Mouse (Mus musculus) stomach, embryonic 15.5 days (tissue): Measurements from ENCODE around the gene Barx2. TPM values are rescaled to one million over a fixed set of nuclear protein-coding genes. Genes with fewer than 3 reads are reported as not detected.
A peak's percentile ranks its signal among the peaks of the same experiment; 100 is the strongest.

Source experiments
- ATAC-seq: fragments of 200-750 bp; cut with Nextera tagmentation; 2 replicates; pipeline ENCODE4 v1.8.0; 2017; ENCODE audit warnings: low read depth, moderate number of reproducible peaks, moderate TSS enrichment; ENCODE audit not compliant: insufficient read depth, low FRiP score
- H3K27ac ChIP-seq: fragments of 300-500 bp; sonication (generic); 2 replicates; pipeline ENCODE4 v1.5.1; 2015; ENCODE audit warnings: mild to moderate bottlenecking, inconsistent platforms
- H3K27me3 ChIP-seq: fragments of 300-500 bp; sonication (generic); replicated peaks from 2 replicates; pipeline ENCODE4 v1.6.1; 2015; ENCODE audit warnings: inconsistent platforms
- H3K36me3 ChIP-seq: fragments of 300-500 bp; sonication (generic); 2 replicates; pipeline ENCODE4 v1.6.1; 2015; ENCODE audit warnings: inconsistent platforms
- H3K4me1 ChIP-seq: fragments of 300-500 bp; sonication (generic); 2 replicates; pipeline ENCODE4 v1.6.1; 2015; ENCODE audit warnings: inconsistent platforms
- H3K4me2 ChIP-seq: fragments of 300-500 bp; sonication (generic); 2 replicates; pipeline ENCODE4 v1.6.1; 2015; ENCODE audit warnings: mild to moderate bottlenecking, inconsistent platforms
- H3K4me3 ChIP-seq: fragments of 300-500 bp; sonication (generic); replicated peaks from 2 replicates; pipeline ENCODE4 v1.5.1; 2015; ENCODE audit warnings: inconsistent platforms
- H3K9ac ChIP-seq: fragments of 300-500 bp; sonication (generic); 2 replicates; pipeline ENCODE4 v1.6.1; 2015; ENCODE audit warnings: inconsistent platforms
- H3K9me3 ChIP-seq: fragments of 300-500 bp; sonication (generic); 2 replicates; pipeline ENCODE4 v1.6.1; 2016; ENCODE audit warnings: inconsistent platforms
- WGBS: fragments of 180-500 bp; shearing (Covaris S2); methylation state at CpG from one replicate; pipeline ENCODE4 v1.1.7; 2015; 5-methylcytosine and 5-hydroxymethylcytosine counted together
- polyA plus RNA-seq: library from polyadenylated mRNA; unstranded; fragments of >200 nt; fragmentation: Nextera tagmentation; extraction: Ambion mirVana; gene quantifications from 2 replicates; pipeline ENCODE4 v1.2.1, GENCODE M21; 2015

The Barx2 gene
- polyA plus RNA-seq, 1 experiment from 2014 or later: 0.69 TPM

DNA sequence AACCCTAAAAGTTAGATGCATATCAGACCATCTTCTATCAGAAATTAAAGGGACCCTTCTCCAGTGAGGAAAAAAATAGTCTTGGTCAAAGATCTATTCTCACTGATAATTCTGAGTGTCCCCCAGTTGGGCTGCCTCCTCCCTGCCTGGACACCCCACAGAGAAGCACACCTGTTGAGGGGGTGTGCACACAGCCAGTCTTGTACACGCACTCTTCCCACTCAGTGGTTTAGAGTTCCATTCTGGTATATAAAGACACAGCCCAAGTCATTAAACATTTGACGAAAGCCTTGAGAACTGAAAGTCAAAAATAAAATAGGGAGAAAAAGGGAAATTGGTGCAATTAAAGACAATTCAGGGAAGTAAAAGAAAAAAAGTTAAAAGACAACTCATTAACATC lies 30.9 kb downstream of the Barx2 start:
- 84% methylated on average over 2 of the region's 2 CpGs for WGBS
- Histone ChIP-seq H3K27ac (no peak overlapping the region), H3K4me3 (no peak overlapping the region)

DNA sequence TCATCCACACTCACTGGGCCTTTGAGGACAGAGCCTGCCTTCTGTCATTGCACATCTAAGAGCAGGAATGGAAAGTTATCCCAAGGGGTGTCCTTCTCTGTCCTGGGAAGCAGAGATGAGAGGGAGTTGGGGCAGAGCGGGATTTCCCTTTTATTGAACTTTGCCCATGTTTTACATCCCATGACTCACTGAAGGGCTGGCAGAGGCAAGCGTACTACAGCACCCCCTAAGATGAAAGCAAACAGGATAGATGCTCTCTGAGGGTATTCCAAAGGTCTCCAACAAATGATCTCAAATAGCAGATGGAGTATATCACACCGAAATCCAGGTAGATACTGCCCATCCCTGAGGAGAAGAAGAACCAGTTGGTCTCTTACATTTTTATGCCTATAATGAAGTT lies 37.7 kb downstream of the Barx2 start:
- WGBS: 78% methylated on average over 3 of the region's 3 CpGs
- ATAC-seq: no peak
- Histone ChIP-seq H3K36me3 (no peaks in the 10 kb centered on the region), H3K27me3 (no peaks in the 10 kb centered on the region), H3K4me3 (no peak overlapping the region), H3K4me2 (no peak overlapping the region), H3K4me1 (no peaks in the 10 kb centered on the region), H3K9ac (no peak overlapping the region), H3K9me3 (no peaks in the 10 kb centered on the region), H3K27ac (no peak overlapping the region)

More for the DNA sequence above, 30.9 kb downstream of the Barx2 start:
- Histone ChIP-seq H3K4me2 (no peak overlapping the region), H3K9me3 (no peaks in the 10 kb centered on the region), H3K27me3 (no peaks in the 10 kb centered on the region), H3K4me1 (no peaks in the 10 kb centered on the region), H3K36me3 (no peaks in the 10 kb centered on the region), H3K9ac (no peak overlapping the region)
- no peak for ATAC-seq

DNA sequence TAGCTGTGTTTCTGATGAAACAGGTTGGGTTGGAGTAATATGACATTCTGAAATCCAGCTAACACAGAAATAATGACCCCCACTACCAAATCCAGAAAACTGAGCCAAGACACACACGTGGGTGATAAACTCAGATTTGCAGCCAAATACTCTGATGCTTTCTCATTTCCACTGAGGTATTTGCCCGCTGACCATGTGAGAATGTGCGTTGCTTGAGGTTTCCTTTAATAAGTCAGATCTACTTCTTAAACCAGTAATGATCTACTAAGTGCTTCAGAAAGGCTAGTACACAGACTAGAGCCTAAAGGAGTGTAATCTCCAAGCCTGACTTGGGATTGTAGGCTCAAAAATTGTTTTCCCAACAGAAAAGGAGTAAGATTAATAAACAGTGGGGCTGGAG lies 39.0 kb downstream of the Barx2 start:
- no peak for ATAC-seq
- no peaks in the 10 kb centered on the region for H3K27me3 ChIP-seq
- H3K27ac ChIP-seq: no peak overlapping the region
- no peak overlapping the region for H3K9ac ChIP-seq
- 83% methylated on average over 3 of the region's 3 CpGs for WGBS
- H3K4me3 ChIP-seq: no peak overlapping the region
- no peaks in the 10 kb centered on the region for H3K36me3 ChIP-seq
- no peaks in the 10 kb centered on the region for H3K4me1 ChIP-seq
- H3K4me2 ChIP-seq: no peak overlapping the region
- no peaks in the 10 kb centered on the region for H3K9me3 ChIP-seq

DNA sequence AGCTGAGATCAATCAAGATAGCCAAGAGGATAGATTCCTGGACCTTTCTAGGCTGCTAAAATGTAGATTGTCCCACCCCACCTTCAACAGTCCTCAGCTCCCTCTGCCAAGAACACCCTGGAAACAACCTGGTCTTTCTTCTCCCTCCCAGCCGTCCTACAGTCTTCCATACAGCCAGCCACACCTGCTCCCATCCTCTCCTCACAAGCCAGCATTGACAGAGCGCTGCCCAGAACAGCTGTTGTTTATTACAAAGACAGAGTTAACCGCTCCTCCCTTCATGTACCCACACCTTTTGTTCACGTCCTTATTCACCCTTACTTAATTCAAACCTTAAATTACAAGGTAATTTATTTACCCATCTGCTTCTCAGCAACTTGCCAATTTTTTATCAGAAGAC lies 41.9 kb downstream of the Barx2 start:
- no peak overlapping the region for H3K9ac ChIP-seq
- 47% methylated on average over 4 of the region's 4 CpGs for WGBS
- ATAC-seq: no peak
- no peaks in the 10 kb centered on the region for H3K36me3 ChIP-seq
- H3K4me2 ChIP-seq: no peak overlapping the region
- no peaks in the 10 kb centered on the region for H3K4me1 ChIP-seq
- H3K9me3 ChIP-seq: no peaks in the 10 kb centered on the region
- no peak overlapping the region for H3K27ac ChIP-seq
- no peaks in the 10 kb centered on the region for H3K27me3 ChIP-seq
- no peak overlapping the region for H3K4me3 ChIP-seq

DNA sequence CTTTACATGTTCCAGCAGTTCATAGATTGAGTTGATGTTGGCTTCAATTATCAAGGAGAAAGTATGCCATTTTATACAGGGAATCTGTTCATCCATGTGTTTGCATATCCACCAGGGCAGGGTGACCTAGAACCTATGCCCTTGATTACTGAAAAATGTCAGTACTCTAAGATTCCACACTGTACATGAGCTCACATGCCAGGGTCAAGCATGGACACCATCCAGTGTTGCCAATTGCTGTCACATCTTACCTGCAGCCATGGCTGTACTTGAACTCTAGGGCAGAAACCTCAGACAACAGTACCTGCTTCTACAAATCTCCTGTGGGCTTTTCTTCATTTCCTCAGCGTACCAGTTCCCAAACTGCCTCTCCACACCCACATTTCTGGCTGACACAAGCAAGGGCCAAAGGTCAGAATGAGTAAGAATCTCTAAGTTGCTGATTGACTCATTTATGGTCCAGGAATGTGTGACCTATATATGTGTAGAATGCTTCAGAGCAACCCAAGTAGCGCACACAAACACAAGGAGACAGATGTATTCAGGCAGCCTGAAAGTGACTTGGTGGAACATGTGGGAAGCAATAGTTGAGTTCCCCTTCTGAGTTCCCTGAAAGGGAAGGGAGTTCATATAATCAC lies 44.3 kb downstream of the Barx2 start:
- H3K4me1 ChIP-seq: no peaks in the 10 kb centered on the region
- H3K27me3 ChIP-seq: no peaks in the 10 kb centered on the region
- H3K36me3 ChIP-seq: no peaks in the 10 kb centered on the region
- H3K9me3 ChIP-seq: no peaks in the 10 kb centered on the region
- no peak; the same call in 1 of the 2 replicates for ATAC-seq
- no peak overlapping the region for H3K27ac ChIP-seq
- no peak overlapping the region for H3K4me2 ChIP-seq
- H3K9ac ChIP-seq: no peak overlapping the region
- 72% methylated on average over 2 of the region's 2 CpGs for WGBS
- H3K4me3 ChIP-seq: no peak overlapping the region

DNA sequence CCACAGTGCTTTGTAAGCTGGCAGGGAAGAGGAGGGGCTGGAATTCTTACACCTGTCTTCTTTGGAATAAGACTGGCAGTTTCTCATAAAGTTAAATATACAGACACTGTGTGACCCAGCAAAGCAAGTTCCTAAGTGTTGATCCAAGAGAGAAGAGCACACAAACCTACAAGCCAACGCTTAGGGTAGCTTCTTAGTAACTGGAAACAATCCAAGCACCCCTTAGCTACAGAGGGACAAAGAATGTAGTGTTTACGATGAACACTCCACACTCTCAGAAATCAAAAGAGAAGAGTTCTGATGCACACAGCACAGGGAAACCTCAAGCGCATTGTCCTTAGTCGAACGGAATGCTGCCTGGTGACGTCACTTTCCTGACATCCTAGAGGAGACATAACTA lies 49.4 kb downstream of the Barx2 start:
- Histone ChIP-seq H3K9ac (no peak overlapping the region), H3K27me3 (no peaks in the 10 kb centered on the region), H3K4me2 (no peak overlapping the region), H3K36me3 (no peaks in the 10 kb centered on the region), H3K9me3 (no peaks in the 10 kb centered on the region), H3K27ac (no peak overlapping the region), H3K4me3 (no peak overlapping the region), H3K4me1 (no peaks in the 10 kb centered on the region)
- 62% methylated on average over 6 of the region's 6 CpGs for WGBS
- ATAC-seq: no peak

DNA sequence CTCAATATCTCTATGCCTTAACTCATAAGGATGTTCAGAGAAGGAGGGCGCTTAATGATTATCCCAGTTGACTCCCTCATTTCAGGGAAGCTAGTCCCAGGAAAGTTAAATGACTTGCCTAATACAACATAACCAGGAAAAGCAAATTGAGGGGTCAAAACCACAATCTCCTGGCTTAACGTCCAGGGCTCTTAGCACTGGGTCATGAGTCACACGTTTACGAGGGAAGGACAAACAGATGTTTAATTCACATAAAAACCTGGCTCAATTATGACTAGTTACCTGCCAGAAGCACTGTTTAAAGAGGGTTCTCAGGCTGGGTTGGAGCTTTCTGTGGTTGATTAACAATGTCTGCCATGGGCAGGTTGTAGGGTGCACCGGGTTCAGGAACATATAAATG lies 53.8 kb downstream of the Barx2 start:
- no peak overlapping the region for H3K27ac ChIP-seq
- H3K4me3 ChIP-seq: no peak overlapping the region
- no peak overlapping the region for H3K9ac ChIP-seq
- no peak for ATAC-seq
- H3K27me3 ChIP-seq: 0 out of 2 replicates have a peak, but pooled peaks cover 6% of the 10 kb centered on the region
- H3K9me3 ChIP-seq: no peaks in the 10 kb centered on the region
- H3K4me1 ChIP-seq: no peaks in the 10 kb centered on the region
- no peak overlapping the region for H3K4me2 ChIP-seq
- 62% methylated on average over 5 of the region's 5 CpGs for WGBS
- no peaks in the 10 kb centered on the region for H3K36me3 ChIP-seq

DNA sequence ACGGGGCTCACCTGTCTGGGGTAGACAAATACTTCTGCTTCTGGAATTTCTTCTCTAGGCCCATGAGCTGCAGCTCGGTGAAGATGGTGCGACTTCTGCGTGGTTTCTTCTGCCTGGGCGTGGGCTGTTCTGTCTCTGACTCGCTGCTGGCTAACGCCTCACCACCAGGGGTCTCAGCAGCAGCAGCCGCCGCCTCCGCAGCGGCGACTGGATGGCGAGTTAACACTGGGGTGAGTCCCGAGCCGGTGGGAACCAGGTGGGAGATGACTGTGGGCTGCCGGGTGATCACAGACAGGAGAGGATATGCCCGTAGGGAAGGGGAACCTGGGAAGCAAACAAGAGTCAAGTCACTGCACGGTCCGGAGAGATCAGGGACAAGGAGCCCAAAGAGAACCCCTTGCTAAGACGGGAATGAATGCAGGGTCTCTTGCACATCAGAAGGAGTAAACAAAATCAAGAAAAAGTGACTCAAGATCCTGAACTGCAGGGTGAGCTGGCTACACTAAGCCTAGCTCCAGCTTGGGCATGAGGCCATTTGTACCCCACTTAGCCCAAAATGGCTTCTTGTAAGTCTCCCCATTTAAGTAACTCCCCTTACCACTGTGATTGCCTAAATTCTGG lies 54.4 kb downstream of the Barx2 start:
- Histone ChIP-seq H3K4me1 (no peaks in the 10 kb centered on the region), H3K27ac (no peak overlapping the region), H3K4me2 (peak overlapping the region; percentile 47), H3K36me3 (no peaks in the 10 kb centered on the region), H3K4me3 (no peak overlapping the region), H3K9ac (no peak overlapping the region), H3K27me3 (0 out of 2 replicates have a peak, but pooled peaks cover 6% of the 10 kb centered on the region), H3K9me3 (no peaks in the 10 kb centered on the region)
- no peak for ATAC-seq
- 7% methylated on average over 20 of the region's 20 CpGs for WGBS

DNA sequence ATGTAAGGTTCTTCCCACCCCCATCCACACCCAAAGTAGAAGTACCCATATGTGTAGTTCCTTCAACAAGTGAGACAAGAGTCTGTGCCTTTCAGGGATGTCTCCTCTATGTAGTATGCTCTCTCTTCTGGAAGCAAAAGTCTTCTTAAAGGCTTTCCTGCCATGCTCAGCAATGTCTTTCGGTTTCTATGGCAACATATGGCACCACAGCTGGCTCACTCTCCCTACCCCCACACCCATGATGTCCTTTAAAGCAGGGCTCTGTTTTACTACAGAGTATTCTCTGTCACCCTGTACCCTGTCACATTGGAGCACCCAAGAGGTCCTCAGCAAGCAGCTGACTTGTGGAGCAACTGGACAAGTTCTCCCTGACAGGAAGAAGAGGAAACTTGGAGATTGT lies 55.8 kb downstream of the Barx2 start:
- no peak for ATAC-seq
- 79% methylated on average over 1 of the region's 1 CpGs for WGBS
- H3K4me3 ChIP-seq: no peak overlapping the region

DNA sequence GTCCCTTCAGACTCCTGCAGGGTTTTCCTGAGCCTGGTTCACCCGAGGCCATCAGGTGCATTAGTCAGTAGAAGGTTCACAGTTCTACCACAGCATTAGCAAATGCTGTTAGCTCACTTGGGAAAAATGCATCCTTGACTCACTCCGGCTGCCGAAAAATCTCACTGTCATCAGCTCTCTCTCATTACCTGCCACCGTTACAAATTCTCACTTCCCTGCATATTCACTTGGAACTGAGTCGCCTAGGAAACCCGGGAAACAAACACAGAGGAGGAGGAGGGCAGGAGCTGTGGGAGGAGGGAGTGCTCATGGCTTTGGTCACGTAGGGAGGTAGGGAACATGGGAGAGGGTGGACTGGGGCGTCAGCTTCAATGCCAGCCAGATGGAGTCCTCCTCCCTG lies 56.8 kb downstream of the Barx2 start:
- H3K4me2 ChIP-seq: no peak overlapping the region
- H3K27me3 ChIP-seq: 0 out of 2 replicates have a peak, but pooled peaks cover 6% of the 10 kb centered on the region
- H3K9me3 ChIP-seq: no peaks in the 10 kb centered on the region
- no peak overlapping the region for H3K9ac ChIP-seq
- H3K36me3 ChIP-seq: no peaks in the 10 kb centered on the region
- no peaks in the 10 kb centered on the region for H3K4me1 ChIP-seq
- no peak overlapping the region for H3K4me3 ChIP-seq
- ATAC-seq: no peak
- 33% methylated on average over 8 of the region's 8 CpGs for WGBS
- H3K27ac ChIP-seq: no peak overlapping the region

More for the DNA sequence above, 55.8 kb downstream of the Barx2 start:
- Histone ChIP-seq H3K4me1 (no peaks in the 10 kb centered on the region), H3K27me3 (0 out of 2 replicates have a peak, but pooled peaks cover 6% of the 10 kb centered on the region), H3K9me3 (no peaks in the 10 kb centered on the region), H3K4me2 (no peak overlapping the region), H3K36me3 (no peaks in the 10 kb centered on the region), H3K9ac (no peak overlapping the region), H3K27ac (no peak overlapping the region)

DNA sequence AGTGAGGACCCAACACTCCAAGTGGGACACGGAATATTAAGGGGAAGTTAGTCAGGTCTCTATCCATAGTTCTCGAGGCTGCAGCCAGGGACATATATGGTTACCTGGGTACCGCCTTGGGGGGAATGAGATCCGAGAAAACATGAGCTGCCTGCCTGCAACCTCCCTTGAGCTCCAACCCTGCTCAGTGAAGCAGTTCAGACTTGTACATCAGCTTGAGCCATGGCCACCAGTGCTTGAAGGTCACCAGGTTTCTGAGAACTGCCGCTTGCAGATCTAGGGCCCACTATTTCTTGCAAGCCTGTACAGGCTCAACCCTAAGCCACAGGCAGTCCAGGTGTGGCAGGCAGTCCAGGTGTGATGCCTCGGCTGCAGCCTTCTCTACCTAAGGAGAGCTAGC lies 57.6 kb downstream of the Barx2 start:
- H3K9ac ChIP-seq: no peak overlapping the region
- H3K27me3 ChIP-seq: 0 out of 2 replicates have a peak, but pooled peaks cover 6% of the 10 kb centered on the region
- no peaks in the 10 kb centered on the region for H3K36me3 ChIP-seq
- WGBS: 84% methylated on average over 6 of the region's 6 CpGs
- no peak overlapping the region for H3K4me2 ChIP-seq
- no peak for ATAC-seq
- no peak overlapping the region for H3K4me3 ChIP-seq
- no peaks in the 10 kb centered on the region for H3K4me1 ChIP-seq
- H3K27ac ChIP-seq: no peak overlapping the region
- no peaks in the 10 kb centered on the region for H3K9me3 ChIP-seq

DNA sequence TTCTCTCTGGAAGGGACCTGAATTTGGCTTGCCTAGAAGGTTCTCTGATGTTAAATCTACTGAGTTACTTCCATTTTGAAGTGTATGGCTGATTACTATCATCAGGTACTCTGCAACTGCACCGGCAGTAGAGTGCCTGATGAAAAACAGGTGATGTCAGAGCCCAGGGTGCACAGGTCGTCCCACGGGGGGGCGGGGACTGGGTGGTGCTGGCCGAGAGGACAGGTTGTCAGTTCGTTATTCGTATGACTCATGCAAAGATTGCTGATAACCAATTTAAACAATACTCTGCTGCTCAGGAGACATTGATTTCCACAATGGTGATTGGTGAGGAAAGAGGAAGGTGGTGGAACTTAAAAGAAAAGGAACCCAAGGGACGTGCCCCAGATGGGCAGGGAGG lies 61.6 kb downstream of the Barx2 start:
- WGBS: 48% methylated on average over 8 of the region's 8 CpGs
- Histone ChIP-seq H3K27me3 (no peaks in the 10 kb centered on the region), H3K9me3 (no peaks in the 10 kb centered on the region), H3K4me2 (no peak overlapping the region), H3K36me3 (no peaks in the 10 kb centered on the region), H3K4me3 (no peak overlapping the region), H3K4me1 (no peaks in the 10 kb centered on the region), H3K27ac (no peak overlapping the region), H3K9ac (no peak overlapping the region)
- peak; percentile 87 for ATAC-seq
